13 mouse cellular contexts compared by ENCODE assay signal in genomic region chr4:150461011-150461410, GRCm38 (mm10).
DNase-seq lines count a peak whose midpoint lies in the region; ATAC-seq and TF ChIP-seq lines count a peak whose summit lies in the region.
"Had no signal": no experiment of that assay in that cellular context is flagged by ENCODE, and none has a peak within 500 bp of the region (broad histone marks: within the 10 kb centered on the region; RNA-seq: fewer than 3 reads in every experiment).

No protein-coding gene starts in this region.

- intact Hi-C loops in heart, postnatal 10 days (cut with DNase I), result no loop called here

- H3K4me2 ChIP-seq in lung, embryonic 14.5 days, result no peak overlapping the region
- H3K4me2 ChIP-seq in hindbrain, postnatal 0 days (ENCODE audit: low read depth, low read length), result no peak overlapping the region
- H3K4me2 ChIP-seq in midbrain, embryonic 15.5 days, result no peak overlapping the region

- 38% methylated on average over 5 of the region's 5 CpGs for WGBS in heart, embryonic 10.5 days
- 57% methylated on average over 5 of the region's 5 CpGs for WGBS in lung, embryonic 14.5 days
- WGBS in lung, adult 2 months, result 76% methylated on average over 5 of the region's 5 CpGs
- 47% methylated on average over 5 of the region's 5 CpGs for WGBS in hindbrain, postnatal 0 days
- WGBS in midbrain, embryonic 15.5 days, result 47% methylated on average over 5 of the region's 5 CpGs

- peak overlapping the region; percentile 57; the same call in 1 of the 2 replicates for H3K27ac ChIP-seq in heart, embryonic 10.5 days
- H3K27ac ChIP-seq in lung, embryonic 14.5 days (ENCODE audit: low read depth), result peak overlapping the region; percentile 1; the same call in 1 of the 2 replicates
- H3K27ac ChIP-seq in hindbrain, postnatal 0 days, result peak overlapping the region; percentile 41; the same call in 1 of the 2 replicates
- 0 out of 2 replicates have a peak overlapping the region, but pooled peaks have one; percentile 51 for H3K27ac ChIP-seq in midbrain, embryonic 15.5 days

- no peak for TF ChIP-seq POLR2A in lung, adult 2 months (IDR thresholded peaks at IDR 0.05; ENCODE audit: borderline replicate concordance, extremely low read depth, low read depth, low read length)

- ATAC-seq in lung, embryonic 14.5 days (ENCODE audit: insufficient read depth), result no peak
- ATAC-seq in hindbrain, postnatal 0 days, result no peak
- no peak for ATAC-seq in midbrain, embryonic 15.5 days (replicated peaks)
- ATAC-seq in monocyte, adult 5-6 weeks (replicated peaks; ENCODE audit: insufficient number of reproducible peaks, low FRiP score, low TSS enrichment, poor library complexity, severe bottlenecking), result no peak

- H3K9ac ChIP-seq in lung, embryonic 14.5 days, result no peak overlapping the region
- no peak overlapping the region for H3K9ac ChIP-seq in hindbrain, postnatal 0 days (replicated peaks; ENCODE audit: low read length)
- no peak overlapping the region for H3K9ac ChIP-seq in midbrain, embryonic 15.5 days

- TF ChIP-seq CTCF in lung, embryonic 14.5 days (IDR thresholded peaks at IDR 0.05; ENCODE audit: low read depth), result no peak
- TF ChIP-seq CTCF in lung, adult 2 months (IDR thresholded peaks at IDR 0.05; ENCODE audit: insufficient read depth, low read length), result no peak
- TF ChIP-seq CTCF in hindbrain, postnatal 0 days (IDR thresholded peaks at IDR 0.05; ENCODE audit: low read depth), result no peak

- peaks cover 73% of the 10 kb centered on the region for H3K4me1 ChIP-seq in heart, embryonic 10.5 days
- H3K4me1 ChIP-seq in lung, embryonic 14.5 days (ENCODE audit: insufficient read depth), result peaks cover 10% of the 10 kb centered on the region; the same call in 1 of the 2 replicates
- 0 out of 2 replicates have a peak, but pooled peaks cover 2% of the 10 kb centered on the region for H3K4me1 ChIP-seq in lung, adult 2 months (ENCODE audit: control insufficient read depth, insufficient read depth, low read length)
- H3K4me1 ChIP-seq in hindbrain, postnatal 0 days (ENCODE audit: insufficient read depth, low read length), result peaks cover 12% of the 10 kb centered on the region; the same call in 1 of the 2 replicates
- H3K4me1 ChIP-seq in midbrain, embryonic 15.5 days, result peaks cover 53% of the 10 kb centered on the region

- H3K4me3 ChIP-seq in heart, embryonic 10.5 days, result no peak overlapping the region
- no peak overlapping the region for H3K4me3 ChIP-seq in lung, embryonic 14.5 days (ENCODE audit: low read depth, low read length)
- H3K4me3 ChIP-seq in lung, adult 2 months (replicated peaks; ENCODE audit: extremely low read depth, low read depth, low read length), result no peak overlapping the region
- no peak overlapping the region for H3K4me3 ChIP-seq in hindbrain, postnatal 0 days (ENCODE audit: low read length)
- H3K4me3 ChIP-seq in midbrain, embryonic 15.5 days, result no peak overlapping the region

- H3K36me3 ChIP-seq in heart, embryonic 10.5 days, result no peaks in the 10 kb centered on the region
- no peaks in the 10 kb centered on the region for H3K36me3 ChIP-seq in lung, embryonic 14.5 days (ENCODE audit: insufficient read depth)
- H3K36me3 ChIP-seq in hindbrain, postnatal 0 days (ENCODE audit: insufficient read depth, low read length), result no peaks in the 10 kb centered on the region
- no peaks in the 10 kb centered on the region for H3K36me3 ChIP-seq in midbrain, embryonic 15.5 days (replicated peaks)

- DNase-seq in heart, embryonic 10.5 days (ENCODE audit: low spot score), result no peak
- no peak for DNase-seq in heart, postnatal 10 days
- DNase-seq in lung, embryonic 14.5 days, result no peak
- DNase-seq in lung, adult 2 months, result no peak
- DNase-seq in hindbrain, postnatal 0 days (ENCODE audit: low spot score), result no peak
- no peak for DNase-seq in layer of hippocampus, adult 8-10 months (ENCODE audit: low spot score in 2 of 2)
- DNase-seq: cerebellum, adult 18-20 months; gastrocnemius, postnatal 25 days; kidney, postnatal 25 days; spleen, adult 18-20 months; thymus, adult 18-20 months had no signal

- H3K9me3 ChIP-seq in heart, embryonic 10.5 days, result no peaks in the 10 kb centered on the region
- no peaks in the 10 kb centered on the region for H3K9me3 ChIP-seq in lung, embryonic 14.5 days (ENCODE audit: low read depth, low read length)
- H3K9me3 ChIP-seq in hindbrain, postnatal 0 days (ENCODE audit: low read length), result no peaks in the 10 kb centered on the region
- H3K9me3 ChIP-seq in midbrain, embryonic 15.5 days, result no peaks in the 10 kb centered on the region

- no peaks in the 10 kb centered on the region for H3K27me3 ChIP-seq in heart, embryonic 10.5 days (ENCODE audit: insufficient read depth, poor library complexity, severe bottlenecking)
- H3K27me3 ChIP-seq in lung, embryonic 14.5 days (ENCODE audit: insufficient read depth, low read length), result no peaks in the 10 kb centered on the region
- no peaks in the 10 kb centered on the region for H3K27me3 ChIP-seq in hindbrain, postnatal 0 days (ENCODE audit: insufficient read depth, low read length)
- no peaks in the 10 kb centered on the region for H3K27me3 ChIP-seq in midbrain, embryonic 15.5 days (replicated peaks)

Comparison
In these comparisons a context has a peak if more than half of its experiments do, and no peak if none do; other contexts are left out.
1. H3K27ac ChIP-seq: peak in every context shown above with its lines; median percentile 57 in heart, embryonic 10.5 days; 51 in midbrain, embryonic 15.5 days; 41 in hindbrain, postnatal 0 days; 1 in lung, embryonic 14.5 days.